Mouse (Mus musculus) C2C12 (cell line): ENCODE measurements at regions not wholly inside any gene's neighbourhood (a gene's known extent, or its start where the extent isn't known, plus 50 kb on each side); places are given as distances from the start of the nearest gene placed in this dataset.

Source experiments
- CTCF ChIP-seq: IDR thresholded peaks from one replicate; pipeline ENCODE4 v1.5.1; 2011; ENCODE audit not compliant: control insufficient read depth, insufficient read depth, insufficient read length
- MAX ChIP-seq: IDR thresholded peaks from one replicate; pipeline ENCODE4 v1.6.1; 2011; ENCODE audit warnings: mild to moderate bottlenecking, control low read depth
- USF1 ChIP-seq: IDR thresholded peaks from one replicate; pipeline ENCODE4 v1.6.1; 2011; ENCODE audit warnings: low read depth, mild to moderate bottlenecking, control low read depth, moderate library complexity

DNA sequence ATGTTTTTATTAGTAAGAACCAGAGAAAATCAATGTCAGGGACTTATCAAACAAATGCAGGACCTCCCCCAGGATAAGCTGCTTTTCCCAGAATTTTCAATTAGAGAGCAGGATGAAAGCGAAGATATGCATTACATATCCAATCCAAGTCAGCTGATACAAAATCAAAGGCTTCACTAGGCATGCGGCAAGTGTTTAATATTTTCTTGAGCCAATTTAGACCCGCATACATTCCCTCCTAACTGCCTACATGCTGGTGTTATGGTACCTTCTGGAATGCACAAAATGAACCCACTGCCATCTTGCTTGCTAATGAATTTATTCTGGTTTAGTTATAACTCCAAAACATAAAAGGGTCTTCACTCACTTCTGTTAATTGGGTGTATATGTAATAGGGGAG is 112.9 kb upstream of the Prl start:
- no peak for TF ChIP-seq USF1
- TF ChIP-seq CTCF = no peak
- no peak for TF ChIP-seq MAX
